Mouse (Mus musculus): Measurements from ENCODE around the gene Olfr282.
"Not testable (repeated sequence)": the region's sequence is repeated elsewhere in the genome, so short reads cannot be mapped to it uniquely, and the experiment has no call there.

Gene Olfr282

GRCm38 (mm10) chr15:98430925-98431324, at the start of gene Olfr282:
Gene Olfr282 (plus strand): TSS chr15:98431225.
- DNase-seq (ENCODE audit: low read depth, low spot score), result not testable (repeated sequence)

- no peak for DNase-seq (ENCODE audit: low read depth, low spot score)
Measured at GRCm38 (mm10) chr15:98387621-98388020, 43.4 kb upstream of the Olfr282 start.

- no peak for DNase-seq (ENCODE audit: low read depth, low spot score)
Measured at GRCm38 (mm10) chr15:98389796-98390195, 41.2 kb upstream of the Olfr282 start.

GRCm38 (mm10) chr15:98391081-98391902, 39.7 kb upstream of the Olfr282 start:
- no peak for DNase-seq (ENCODE audit: low read depth, low spot score)

- DNase-seq (ENCODE audit: low read depth, low spot score), result no peak
Measured at GRCm38 (mm10) chr15:98391903-98392187, 39.2 kb upstream of the Olfr282 start.

GRCm38 (mm10) chr15:98397136-98397535, 33.9 kb upstream of the Olfr282 start:
- DNase-seq (ENCODE audit: low read depth, low spot score), result no peak

GRCm38 (mm10) chr15:98402356-98402755, 28.7 kb upstream of the Olfr282 start:
- DNase-seq (ENCODE audit: low read depth, low spot score), result no peak

- DNase-seq (ENCODE audit: low read depth, low spot score), result no peak
Measured at GRCm38 (mm10) chr15:98408406-98409060, 22.5 kb upstream of the Olfr282 start.

GRCm38 (mm10) chr15:98409635-98410034, 21.4 kb upstream of the Olfr282 start:
- no peak for DNase-seq (ENCODE audit: low read depth, low spot score)

GRCm38 (mm10) chr15:98410249-98410648, 20.8 kb upstream of the Olfr282 start:
- DNase-seq (ENCODE audit: low read depth, low spot score), result no peak

- no peak for DNase-seq (ENCODE audit: low read depth, low spot score)
Measured at GRCm38 (mm10) chr15:98415996-98416395, 15.0 kb upstream of the Olfr282 start.

GRCm38 (mm10) chr15:98416802-98417201, 14.2 kb upstream of the Olfr282 start:
- DNase-seq (ENCODE audit: low read depth, low spot score), result not testable (repeated sequence)

- DNase-seq (ENCODE audit: low read depth, low spot score), result not testable (repeated sequence)
Measured at GRCm38 (mm10) chr15:98417285-98417684, 13.7 kb upstream of the Olfr282 start.

- DNase-seq (ENCODE audit: low read depth, low spot score), result no peak
Measured at GRCm38 (mm10) chr15:98418096-98418495, 12.9 kb upstream of the Olfr282 start.

- DNase-seq (ENCODE audit: low read depth, low spot score), result no peak
Measured at GRCm38 (mm10) chr15:98420897-98421296, 10.1 kb upstream of the Olfr282 start.

GRCm38 (mm10) chr15:98424326-98424725, 6.7 kb upstream of the Olfr282 start:
- DNase-seq (ENCODE audit: low read depth, low spot score), result no peak

- no peak for DNase-seq (ENCODE audit: low read depth, low spot score)
Measured at GRCm38 (mm10) chr15:98424753-98425152, 6.3 kb upstream of the Olfr282 start.

- no peak for DNase-seq (ENCODE audit: low read depth, low spot score)
Measured at GRCm38 (mm10) chr15:98425188-98425587, 5.8 kb upstream of the Olfr282 start.

- DNase-seq (ENCODE audit: low read depth, low spot score), result no peak
Measured at GRCm38 (mm10) chr15:98444561-98444960, 13.5 kb downstream of the Olfr282 start.

GRCm38 (mm10) chr15:98448521-98448920, 17.5 kb downstream of the Olfr282 start:
- DNase-seq (ENCODE audit: low read depth, low spot score), result no peak

- no peak for DNase-seq (ENCODE audit: low read depth, low spot score)
Measured at GRCm38 (mm10) chr15:98452288-98452687, 21.3 kb downstream of the Olfr282 start, which contains the start of gene Olfr281. Gene Olfr281 (plus strand): TSS chr15:98452588.

GRCm38 (mm10) chr15:98469596-98469995, 38.6 kb downstream of the Olfr282 start, which contains the start of gene OR5BS1P:
Gene OR5BS1P (plus strand): TSS chr15:98469896.
- DNase-seq (ENCODE audit: low read depth, low spot score), result no peak

GRCm38 (mm10) chr15:98471539-98471938, 40.5 kb downstream of the Olfr282 start:
- no peak for DNase-seq (ENCODE audit: low read depth, low spot score)
